Mouse (Mus musculus) stomach, postnatal 0 days (tissue): ENCODE data around the gene Esrrg.

Experiments used
- CTCF ChIP-seq: IDR thresholded peaks from 2 replicates; pipeline ENCODE4 v1.5.1; 2016; ENCODE audit warnings: antibody characterized with exemption, low read depth, mild to moderate bottlenecking, moderate library complexity
- EP300 ChIP-seq: optimal IDR thresholded peaks from 2 replicates; pipeline ENCODE3; 2016; ENCODE audit warnings: antibody characterized with exemption

DNA sequence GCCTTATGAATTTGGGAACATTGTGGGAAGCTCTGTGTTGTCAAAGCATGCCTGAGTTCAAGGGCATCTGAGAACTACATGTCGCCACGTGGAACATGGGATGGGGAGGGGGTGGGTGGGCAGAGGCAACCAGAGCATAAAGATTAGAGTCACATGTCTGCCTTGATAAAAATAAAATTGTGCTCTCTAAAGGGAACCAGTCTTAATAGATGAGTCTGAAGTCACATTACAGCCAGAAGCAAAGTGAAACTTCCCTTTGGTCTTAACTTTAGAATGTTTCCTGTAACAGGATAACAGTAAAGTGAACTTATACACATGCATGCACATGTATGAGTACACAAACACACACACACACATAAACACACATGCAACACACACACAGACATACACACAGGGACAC lies 545.1 kb downstream of the Esrrg start:
- TF ChIP-seq CTCF (no peak), EP300 (no peak)
